Mouse (Mus musculus): ENCODE results near the gene Epb41l1.

The Epb41l1 gene

DNA sequence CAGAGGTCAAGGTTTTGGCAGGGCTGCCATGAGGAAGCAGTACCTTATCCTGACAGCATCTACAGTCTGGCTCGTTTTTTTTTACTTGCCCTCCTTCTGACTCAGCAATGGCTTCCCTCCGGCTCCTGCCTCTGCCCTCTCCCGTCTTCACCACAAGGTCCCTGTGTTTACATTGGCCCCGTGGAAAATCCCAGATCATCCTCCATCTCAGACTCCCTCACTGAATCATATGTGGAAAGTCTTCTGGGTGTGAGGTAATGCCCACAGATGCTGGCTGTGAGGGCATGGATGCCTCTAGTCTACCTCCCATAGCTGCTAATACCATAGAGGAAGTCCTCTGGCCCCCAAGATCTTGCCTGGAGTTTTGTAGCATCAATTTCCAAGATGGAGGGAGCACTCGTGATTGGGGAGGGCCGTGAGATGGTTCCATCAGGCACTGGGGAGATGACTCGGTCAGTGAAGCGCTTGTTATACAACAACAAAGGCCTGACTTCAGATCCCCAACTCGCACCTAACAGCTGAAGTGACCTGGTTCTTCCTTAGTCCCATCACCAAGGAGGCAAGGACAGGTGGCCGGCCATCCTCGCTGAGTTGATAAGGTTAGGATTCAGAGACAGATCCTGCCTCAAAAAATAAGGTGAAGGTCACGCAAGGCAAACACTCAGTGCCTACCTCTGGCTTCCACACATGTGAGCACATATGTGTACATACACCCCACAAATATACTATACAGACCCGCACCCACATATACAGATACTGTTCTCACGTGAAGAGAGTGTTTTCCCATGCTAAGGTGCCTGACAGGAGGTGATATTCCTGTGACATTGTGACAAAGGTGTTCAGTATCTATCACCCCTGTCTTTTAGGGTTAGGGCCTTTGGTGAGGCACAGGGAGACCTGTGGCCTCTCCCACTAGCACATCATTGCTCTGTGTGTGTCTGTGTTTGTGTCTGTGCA, 36.0 kb downstream of the Epb41l1 start:
- no peak for DNase-seq (ENCODE audit: low read depth, low spot score)

DNA sequence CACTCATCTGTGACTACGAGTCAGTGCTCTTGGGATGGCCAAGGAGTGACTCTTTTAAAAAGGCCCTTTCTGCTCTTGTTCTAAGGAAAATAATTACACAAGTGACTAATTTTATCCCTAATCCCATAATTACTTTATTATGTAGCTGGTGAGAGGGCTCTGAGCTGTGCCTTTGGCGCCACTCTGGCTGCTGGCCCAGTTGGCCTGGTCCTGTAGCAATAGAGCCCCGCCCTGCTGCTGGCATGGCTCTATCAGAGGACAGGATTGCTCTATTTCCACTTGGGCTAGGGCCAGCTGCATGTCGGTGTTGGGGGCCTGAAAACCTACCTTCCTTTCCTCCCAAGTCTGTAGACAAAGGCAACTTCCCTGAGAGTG, 36.6 kb downstream of the Epb41l1 start:
- DNase-seq (ENCODE audit: low read depth, low spot score): no peak

DNA sequence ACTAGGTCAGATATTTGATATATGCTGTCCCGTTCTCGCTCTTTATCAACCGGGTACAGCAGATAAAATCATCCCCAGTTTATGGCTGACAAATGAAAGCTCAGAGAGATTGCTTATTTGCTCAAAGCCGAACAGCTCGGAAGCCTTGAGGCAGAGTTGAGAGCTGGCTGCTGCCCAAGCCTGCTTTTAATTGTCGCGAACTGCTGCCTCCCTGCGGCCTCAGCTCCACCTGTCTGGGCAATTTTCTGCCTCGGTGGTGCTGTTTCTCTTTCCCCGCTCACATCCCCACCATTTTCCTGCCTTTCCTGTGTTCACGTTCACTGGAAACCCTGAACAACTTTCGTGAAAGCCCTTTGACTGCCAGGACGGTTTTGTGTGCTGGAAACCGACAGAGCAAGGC, 39.8 kb downstream of the Epb41l1 start:
- DNase-seq (ENCODE audit: low read depth, low spot score): no peak

DNA sequence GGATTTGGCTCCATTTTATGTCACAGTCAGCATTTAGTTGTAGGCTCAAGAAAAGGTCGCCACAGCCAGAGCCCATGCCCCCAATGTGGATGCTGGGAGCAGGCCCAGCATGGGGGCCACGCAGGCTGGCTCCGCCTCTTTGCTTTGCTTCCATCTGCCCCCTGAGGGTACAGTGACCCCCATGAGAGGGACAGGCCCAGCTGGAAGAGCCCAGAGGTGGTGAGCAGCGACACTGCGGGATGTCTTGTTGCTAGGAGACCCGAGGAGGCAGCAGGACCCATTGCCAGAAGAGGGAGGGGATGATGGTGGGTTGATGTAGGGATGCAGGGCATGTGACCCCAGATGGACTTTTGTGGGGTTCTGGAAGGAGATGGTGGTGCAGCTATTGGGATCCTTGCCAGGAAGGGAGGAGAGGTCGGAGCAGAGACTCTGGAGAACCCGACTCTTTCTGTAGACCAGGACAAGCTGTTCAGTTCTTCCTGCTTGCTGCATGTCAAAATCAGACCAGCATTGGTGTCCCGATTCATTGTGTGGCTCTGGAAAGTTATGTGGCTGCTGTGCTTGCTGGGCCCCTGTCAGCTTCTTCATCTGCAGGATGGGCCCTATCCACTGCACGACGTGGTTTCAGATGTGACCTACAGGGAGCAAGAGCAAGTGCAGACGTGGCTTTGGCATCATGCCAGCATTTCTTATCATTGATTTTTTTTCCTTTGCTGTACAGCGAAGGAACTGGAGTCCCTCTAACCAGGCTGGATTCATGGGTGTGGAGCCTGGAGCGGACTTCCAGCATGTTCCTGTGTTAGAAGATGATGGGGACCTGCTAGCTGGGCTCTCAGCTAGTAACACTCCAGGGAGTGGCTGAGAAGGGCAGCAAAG, 41.7 kb downstream of the Epb41l1 start:
- no peak for DNase-seq (ENCODE audit: low read depth, low spot score)

DNA sequence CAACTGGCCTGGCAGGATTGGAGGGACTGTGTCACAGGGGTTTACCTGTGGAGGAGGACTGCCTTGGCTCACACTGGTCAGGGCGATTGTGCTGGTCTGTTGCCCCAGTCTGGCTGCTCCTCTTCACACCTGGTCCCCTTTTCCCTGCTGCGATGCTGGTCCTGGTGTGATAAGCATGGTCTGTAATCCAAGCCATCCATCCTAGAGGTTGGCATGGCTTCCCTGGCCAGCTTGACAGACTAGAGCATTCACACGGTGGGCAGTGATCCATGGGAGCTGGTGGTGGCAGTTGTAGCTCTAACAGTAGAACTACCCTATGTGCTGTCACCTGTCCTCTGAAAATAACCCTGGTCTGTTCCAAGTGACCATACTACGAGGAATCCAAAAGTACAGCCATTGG, 43.7 kb downstream of the Epb41l1 start:
- no peak for DNase-seq (ENCODE audit: low read depth, low spot score)

DNA sequence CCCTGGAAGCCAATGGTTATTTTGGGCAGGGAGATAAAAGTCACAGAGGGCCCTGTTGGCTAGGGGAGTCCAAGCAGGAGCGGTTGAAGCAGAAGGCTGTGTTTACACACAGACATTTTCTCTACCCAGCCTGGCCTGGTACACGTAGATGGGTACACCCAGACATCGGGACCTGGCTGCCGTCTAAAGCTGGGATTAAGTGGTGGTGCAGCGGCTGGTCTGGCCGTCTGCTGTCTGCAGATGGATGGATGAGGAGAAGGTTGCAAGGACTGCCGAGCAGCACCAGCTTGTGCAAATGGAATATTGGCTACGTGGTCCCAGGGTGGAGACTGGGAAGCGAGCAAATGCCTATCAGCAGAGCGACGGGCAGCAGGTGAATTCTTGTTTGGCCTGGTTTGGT, 46.8 kb downstream of the Epb41l1 start:
- DNase-seq (ENCODE audit: low read depth, low spot score): no peak

DNA sequence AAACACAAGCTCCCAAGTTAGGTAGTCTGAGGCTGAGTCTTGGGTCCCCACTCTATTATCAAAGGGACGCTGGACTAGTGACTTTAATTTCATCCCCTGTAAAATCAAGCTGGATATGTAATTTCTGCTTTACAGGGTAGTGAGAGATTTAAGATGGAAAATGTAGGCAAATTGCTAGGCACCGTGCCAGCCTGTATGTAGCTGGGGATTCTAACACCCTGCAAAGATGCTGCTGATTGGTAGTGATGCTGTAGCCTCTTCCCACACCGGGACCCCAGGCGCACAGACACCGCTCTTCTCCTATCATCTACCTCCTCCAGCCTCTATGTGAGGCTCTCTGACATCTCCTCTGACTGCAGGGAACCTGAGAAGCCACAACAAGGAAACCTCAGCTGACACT, 48.2 kb downstream of the Epb41l1 start:
- DNase-seq (ENCODE audit: low read depth, low spot score): no peak

DNA sequence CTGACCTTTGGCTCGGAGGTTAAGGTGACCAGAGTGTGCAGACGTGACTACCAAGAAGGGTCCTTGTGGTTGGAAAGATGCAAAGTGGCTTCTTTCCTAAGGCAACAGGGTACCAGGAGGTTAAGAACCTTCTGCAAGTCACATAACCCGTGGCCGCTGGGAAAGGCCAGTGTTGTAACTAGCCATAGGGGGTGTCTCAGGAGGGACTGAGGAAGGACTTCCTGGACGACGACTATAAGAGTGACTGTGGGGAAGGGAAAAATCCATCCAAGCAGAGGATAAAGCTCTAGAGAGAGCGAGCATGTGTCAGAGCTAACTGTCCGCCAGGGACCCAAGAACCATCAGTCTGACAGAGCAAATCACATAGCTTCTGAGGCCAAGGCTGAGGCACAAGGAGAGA, 48.8 kb downstream of the Epb41l1 start:
- no peak for DNase-seq (ENCODE audit: low read depth, low spot score)

DNA sequence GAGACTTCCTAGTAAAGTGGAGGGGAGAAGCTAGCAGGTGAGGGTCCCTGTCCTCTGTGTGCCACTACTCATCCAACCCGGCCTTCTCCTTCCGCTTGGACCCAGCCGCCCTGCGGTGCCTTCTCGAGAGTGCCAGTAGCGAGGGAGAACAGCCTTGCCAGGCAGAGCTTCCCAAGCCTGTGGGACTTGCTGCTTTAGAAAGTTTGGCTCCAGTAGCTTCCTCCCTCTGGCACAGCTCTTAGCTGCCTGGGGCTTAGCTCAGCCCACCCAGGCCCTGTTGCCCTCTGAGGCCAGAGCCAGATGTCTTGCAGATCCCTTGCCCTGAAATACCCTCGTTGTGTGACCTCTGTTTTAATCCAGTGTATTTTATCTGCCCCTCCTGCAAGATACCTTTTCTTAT, 50.2 kb downstream of the Epb41l1 start:
- DNase-seq (ENCODE audit: low read depth, low spot score): no peak

DNA sequence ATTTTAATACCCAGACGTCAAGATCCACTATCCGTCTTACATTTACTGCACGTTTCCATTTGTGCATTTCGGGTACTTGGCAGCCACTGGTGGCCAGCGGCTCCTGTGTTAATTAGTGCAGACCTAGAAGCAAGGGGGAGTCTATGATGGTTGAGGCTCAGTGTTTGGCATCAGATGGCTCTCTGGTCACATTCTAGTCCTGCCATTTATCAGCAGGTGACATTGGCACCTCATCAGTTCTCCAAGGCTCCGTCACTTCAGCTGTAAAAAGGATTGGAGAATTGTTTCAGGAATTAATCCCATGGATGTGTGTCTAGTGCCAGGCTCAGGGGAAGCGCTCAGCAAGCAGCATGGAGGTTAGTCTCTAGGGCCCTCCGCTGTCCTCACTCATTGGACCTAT, 51.6 kb downstream of the Epb41l1 start:
- DNase-seq (ENCODE audit: low read depth, low spot score): no peak

DNA sequence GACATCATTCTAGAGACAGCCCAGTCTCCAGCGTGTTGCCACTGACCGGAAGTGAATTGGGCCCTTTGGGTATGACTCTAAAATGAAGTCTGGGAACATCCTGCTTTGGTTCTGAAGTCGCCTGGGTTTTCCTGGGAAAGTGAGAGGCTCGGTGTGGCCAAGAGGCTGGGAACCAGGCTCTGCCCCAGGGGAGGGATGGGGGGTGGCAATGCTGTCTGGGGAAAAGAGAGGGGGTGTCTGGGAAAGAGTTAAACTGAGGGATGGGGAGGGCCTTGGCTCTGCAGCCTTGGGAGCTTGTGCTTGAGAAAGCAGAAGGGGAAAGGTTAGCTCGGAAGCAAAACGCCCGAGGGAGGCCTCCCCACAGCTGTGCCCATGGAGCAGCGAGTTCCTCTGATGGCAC, 53.0 kb downstream of the Epb41l1 start:
- DNase-seq (ENCODE audit: low read depth, low spot score): no peak

DNA sequence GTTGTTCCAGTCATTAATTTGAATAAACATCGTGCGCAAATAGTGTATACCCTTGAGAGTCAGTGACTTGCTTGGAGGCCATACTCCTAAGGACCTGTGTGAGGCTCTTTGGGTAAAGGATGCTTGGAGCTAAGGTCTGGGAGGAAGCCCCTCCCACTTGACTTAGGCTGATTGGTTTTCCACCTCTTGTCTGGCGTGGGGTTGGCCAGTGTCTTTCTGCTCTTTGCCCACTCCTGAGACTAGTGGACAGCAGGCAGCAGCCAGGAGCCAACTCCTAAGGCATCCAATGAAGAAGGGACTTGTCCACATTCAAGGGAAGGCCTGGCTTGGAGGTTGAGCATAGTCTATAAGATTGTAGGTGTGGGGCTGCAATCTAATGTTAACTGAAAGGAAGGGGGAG, 53.4 kb downstream of the Epb41l1 start:
- no peak for DNase-seq (ENCODE audit: low read depth, low spot score)

DNA sequence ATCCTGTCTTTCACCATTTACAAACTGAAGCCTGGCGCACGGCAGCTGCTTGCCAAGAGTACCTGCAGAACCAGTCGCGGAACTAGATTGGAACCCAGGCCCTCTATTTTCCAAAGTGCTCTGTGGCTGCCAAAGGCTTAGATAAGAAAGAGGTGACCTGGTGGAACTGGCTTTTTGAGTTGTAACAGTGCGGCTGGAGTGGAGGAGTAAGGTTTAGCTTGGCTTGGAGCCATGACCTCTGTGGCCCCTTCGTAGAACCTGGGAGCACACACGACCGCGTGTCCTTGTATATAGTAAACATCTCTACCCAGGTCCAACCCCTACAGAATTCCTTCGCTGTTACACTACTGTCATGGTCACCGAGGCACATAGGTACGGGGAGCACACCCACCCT, 54.2 kb downstream of the Epb41l1 start:
- no peak for DNase-seq (ENCODE audit: low read depth, low spot score)

DNA sequence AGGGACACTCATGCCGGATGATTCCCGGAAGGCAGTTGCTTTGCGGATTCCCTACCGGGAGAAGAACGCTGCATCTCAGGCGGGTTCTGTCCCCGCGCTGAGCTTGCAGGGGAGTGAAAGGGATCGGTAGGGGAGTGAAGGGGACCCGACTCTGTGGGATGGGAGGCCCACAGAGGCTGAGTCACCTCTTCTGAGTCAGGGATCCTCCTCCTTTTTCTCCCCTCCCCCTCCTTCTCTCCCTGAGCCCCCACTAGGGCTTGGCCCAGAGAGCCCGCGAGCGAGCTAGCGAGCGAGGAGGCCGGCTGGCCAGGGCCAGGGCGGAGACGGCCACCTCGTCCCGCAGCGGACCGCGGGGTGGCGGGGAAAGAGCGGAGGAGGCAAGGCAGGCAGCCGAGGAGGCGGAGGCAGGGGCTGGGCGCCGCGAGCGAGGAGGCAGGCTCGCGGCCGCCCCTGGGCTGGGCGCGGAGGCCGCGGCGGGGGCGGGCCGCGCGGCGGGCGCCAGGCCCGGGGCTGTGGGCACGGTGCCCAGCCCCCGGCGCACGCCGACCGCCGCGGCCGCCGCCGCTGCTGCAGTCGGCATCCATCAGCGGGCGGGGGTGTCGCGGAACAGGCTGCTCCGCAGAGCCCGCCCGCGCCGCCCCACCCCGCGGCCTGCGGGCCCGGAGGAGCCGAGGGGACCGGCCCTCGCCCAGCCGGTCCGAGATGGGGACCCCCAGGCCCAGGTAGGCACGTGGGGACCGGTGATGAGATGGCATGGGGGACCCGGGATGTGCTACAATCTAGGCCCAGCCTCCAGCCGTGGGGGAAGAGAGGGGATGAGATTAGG, 54.8 kb downstream of the Epb41l1 start:
- DNase-seq (ENCODE audit: low read depth, low spot score): peak; percentile 23

DNA sequence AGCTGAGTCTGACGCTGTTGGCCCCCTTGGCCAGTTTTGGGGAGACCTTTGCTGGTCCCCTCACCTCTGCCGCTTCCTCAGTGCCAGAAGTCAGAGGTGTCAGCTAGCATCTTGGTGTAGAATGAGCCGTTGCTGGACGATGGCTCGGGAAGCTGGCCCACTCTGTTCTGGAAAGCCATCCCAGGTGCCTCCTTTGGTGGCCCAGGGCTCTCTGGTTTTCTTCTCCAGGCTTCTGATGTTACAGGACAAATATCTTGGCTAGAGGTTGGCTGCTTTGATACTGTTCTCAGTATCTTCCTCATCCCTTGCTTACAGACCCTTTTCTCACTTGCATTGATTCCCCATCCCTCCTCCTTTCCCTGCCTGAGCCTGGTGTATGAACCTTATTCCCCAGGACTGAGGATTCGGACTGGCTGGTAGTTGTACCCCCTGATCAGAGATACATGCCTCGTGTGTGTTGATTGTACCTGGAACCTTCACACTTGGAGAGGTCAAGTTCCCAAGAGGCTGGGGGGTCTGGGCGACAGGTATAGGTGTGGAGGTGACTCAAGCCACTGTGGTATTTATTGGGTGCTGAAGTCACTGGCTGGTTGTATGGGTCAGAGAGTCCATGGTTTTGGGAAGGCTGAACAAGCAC, 55.5 kb downstream of the Epb41l1 start:
- no peak for DNase-seq (ENCODE audit: low read depth, low spot score)

DNA sequence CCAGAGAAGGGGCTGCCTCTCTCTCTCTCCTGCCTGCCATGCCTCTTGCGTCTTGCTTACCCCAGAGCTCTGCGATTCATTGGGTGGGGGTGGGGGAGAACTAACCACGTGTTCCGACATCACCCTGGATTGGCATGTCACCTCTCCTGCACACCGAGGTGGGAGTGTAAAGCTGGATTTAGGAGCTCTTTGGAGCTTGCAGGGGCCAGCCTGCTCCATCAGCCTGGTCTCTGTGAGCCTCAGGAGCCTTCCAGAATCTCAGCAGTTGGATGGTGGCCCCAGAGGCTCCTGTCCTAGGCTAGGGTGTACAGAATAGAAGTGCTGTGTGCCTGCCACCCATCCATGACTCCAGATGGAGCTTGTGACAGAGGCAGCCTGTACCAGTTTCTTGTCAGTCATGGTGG, 56.0 kb downstream of the Epb41l1 start:
- no peak for DNase-seq (ENCODE audit: low read depth, low spot score)

DNA sequence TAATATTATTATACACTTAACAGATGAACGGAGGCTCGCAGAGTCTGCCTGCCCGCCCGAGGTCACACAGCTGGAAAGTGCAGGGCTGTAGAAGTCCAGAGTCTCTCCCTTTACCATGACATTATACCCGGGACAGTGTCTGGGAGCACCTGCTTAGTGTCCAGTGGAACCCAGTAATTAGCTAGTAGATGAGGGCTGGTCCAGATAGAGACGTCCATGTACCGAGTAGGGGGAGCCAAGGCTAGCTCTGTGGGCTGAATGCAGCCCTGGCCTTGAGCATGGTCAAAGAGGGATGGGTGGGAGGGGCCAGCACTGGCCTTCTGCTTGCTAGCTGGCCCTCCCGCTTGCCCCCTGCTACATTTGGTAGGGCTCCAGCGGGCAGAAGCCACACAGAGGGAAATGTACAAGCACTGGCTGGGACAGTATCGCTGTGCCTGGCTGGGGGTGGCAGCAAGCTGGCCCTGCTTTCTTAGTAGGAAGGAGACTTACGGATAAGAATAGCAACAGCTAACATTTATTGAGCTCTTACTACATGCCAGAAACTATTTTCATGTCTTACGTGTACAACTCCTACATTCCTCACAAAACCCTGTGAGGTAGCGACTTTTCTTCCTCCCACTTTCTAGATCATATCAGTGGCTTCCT, 57.5 kb downstream of the Epb41l1 start:
- DNase-seq (ENCODE audit: low read depth, low spot score): no peak

DNA sequence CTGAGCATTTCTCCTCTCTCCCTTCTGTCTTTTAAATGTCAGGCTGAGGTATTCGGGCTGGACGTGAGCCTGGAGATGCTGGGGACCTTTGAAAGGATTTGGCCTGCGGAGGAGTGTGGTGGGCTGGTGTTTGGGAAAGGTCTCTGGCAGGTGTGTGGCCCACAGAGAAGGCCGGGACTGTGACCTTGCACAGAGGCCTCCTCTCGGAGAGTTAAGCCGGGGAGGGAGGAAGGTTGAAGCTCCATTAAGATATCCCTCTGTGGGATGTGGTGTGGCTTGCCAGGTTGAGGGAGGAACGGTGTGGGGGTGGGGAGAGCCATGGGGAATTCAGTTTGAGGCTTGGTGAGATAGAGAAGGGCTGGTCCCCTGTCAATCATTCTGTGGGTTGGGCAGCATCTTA, 59.1 kb downstream of the Epb41l1 start:
- DNase-seq (ENCODE audit: low read depth, low spot score): no peak

DNA sequence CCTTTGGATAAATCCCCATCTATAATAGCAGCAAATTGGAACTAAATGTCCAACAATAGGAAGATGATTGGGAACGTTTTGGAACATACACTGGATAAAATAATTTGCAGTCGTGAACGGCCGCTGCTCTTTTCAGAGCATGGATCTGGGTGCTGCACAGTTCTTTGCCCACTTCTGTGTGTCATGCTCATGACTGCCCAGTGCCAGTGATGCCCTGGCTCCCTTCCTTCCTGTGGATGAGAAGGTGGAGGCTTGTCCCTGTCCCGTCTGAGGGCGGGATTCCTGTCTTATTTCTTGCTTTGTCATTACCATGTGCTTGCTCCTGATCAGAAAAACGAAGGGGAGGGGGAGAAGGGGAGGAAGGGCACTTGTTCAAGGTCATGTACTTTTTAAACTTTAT, 59.6 kb downstream of the Epb41l1 start:
- no peak for DNase-seq (ENCODE audit: low read depth, low spot score)

DNA sequence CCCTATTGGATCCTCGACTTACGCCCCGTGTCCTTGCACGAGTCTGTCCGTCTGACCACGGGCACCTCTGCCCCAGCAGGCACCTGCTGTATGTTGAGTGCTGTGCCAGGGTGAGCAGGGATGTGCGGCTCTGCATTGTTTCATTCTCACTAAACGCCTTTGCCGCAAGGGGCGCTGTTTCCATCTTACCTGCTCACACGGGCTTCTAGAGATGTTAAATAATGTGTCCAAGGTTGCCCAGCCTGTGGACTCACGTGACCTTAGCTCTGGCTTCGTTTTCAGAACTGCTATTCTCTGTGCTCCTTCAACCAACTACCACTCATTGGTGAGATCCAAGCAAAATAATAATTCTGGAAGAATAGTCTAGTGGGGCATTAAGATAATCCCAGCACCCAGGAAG, 61.6 kb downstream of the Epb41l1 start:
- peak; percentile 63 for DNase-seq (ENCODE audit: low read depth, low spot score)

DNA sequence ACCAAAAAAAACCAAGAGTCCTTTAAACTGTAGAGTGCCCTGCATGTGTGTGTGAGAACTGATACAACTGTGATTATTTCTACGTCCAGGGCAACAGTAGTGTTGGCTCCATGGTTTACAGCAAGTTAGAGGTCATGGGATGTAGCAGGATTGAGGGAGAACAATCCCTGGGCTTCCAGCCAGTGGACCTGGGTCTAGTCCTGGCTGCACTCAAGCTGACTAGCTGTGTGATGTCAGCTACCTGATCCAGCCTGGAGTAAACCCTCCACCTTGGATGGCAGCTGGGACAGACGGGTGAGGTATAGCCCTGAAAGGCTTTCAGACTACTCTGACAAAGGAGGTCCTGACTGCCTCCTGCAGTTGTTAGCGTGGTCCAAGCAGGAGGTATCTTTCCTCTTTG, 62.1 kb downstream of the Epb41l1 start:
- DNase-seq (ENCODE audit: low read depth, low spot score): no peak

Data from ES-CJ7 (cell line).